In the genomic region with DNA sequence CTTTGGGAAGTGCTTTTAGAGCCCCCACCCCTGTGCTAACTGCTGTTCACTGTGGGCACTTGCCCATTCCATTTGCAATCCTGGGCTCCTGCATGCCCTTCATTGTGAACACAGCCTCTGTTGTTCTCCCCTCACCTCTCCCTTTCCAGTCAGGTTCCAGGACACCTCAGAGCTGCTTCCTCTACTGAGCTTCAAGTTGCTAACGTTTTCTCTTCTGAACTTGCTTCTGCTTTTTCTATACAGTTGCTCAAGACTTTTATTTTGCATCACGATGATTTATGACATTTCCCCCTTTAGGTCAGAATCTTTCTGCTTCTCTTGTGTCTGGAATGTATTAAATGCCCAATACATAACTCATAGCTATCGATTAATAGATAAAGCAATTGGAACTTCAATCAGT, we compare ENCODE assay signal across 24 mouse cellular contexts.
"Had no signal": no experiment of that assay in that cellular context is flagged by ENCODE, and none has a peak within 500 bp of the region (broad histone marks: within the 10 kb centered on the region; RNA-seq: fewer than 3 reads in every experiment).

No protein-coding gene starts in this region.

- H3K9me3 ChIP-seq: heart, embryonic 10.5 days; hindbrain, embryonic 13.5 days; intestine, embryonic 15.5 days; limb, embryonic 12.5 days; liver, embryonic 13.5 days had no signal

- H3K27me3 ChIP-seq: heart, embryonic 12.5 days; hindbrain, embryonic 13.5 days; intestine, embryonic 15.5 days; limb, embryonic 12.5 days; liver, embryonic 13.5 days had no signal

- ATAC-seq: hindbrain, embryonic 16.5 days; inflammation-experienced regulatory T-cells, adult 6 months; intestine, embryonic 15.5 days; intestine, postnatal 0 days had no signal

- H3K9ac ChIP-seq: heart, embryonic 12.5 days; hindbrain, embryonic 13.5 days; intestine, embryonic 15.5 days; limb, embryonic 12.5 days; liver, embryonic 13.5 days had no signal

- H3K4me1 ChIP-seq: heart, embryonic 10.5 days; heart, embryonic 12.5 days; hindbrain, embryonic 13.5 days; intestine, embryonic 15.5 days; liver, embryonic 13.5 days had no signal

- H3K4me3 ChIP-seq: gastrocnemius, adult 2 months; heart, embryonic 10.5 days; heart, embryonic 12.5 days; hindbrain, embryonic 13.5 days; intestine, embryonic 15.5 days; layer of hippocampus, adult 2 months; limb, embryonic 12.5 days; liver, embryonic 13.5 days had no signal

- DNase-seq: gastrocnemius, adult 2 months; gastrocnemius, postnatal 10 days; gastrocnemius, postnatal 25 days; heart, adult 11 months; heart, postnatal 10 days; heart, postnatal 4 days; kidney, adult 18-20 months; kidney, adult 8-10 months; kidney, postnatal 10 days; kidney, postnatal 25 days; kidney, postnatal 4 days; left cerebral cortex, postnatal 4 days; liver; liver, embryonic 13.5 days had no signal

- H3K4me2 ChIP-seq: heart, embryonic 12.5 days; hindbrain, embryonic 13.5 days; intestine, embryonic 15.5 days; limb, embryonic 12.5 days; liver, embryonic 11.5 days; liver, embryonic 13.5 days had no signal

- H3K27ac ChIP-seq: gastrocnemius, adult 2 months; heart, embryonic 10.5 days; hindbrain, embryonic 13.5 days; intestine, embryonic 15.5 days; layer of hippocampus, adult 2 months; limb, embryonic 12.5 days; liver, embryonic 13.5 days had no signal

- H3K36me3 ChIP-seq: heart, embryonic 10.5 days; heart, embryonic 12.5 days; hindbrain, embryonic 13.5 days; intestine, embryonic 15.5 days; limb, embryonic 12.5 days; liver, embryonic 13.5 days had no signal
